Mouse (Mus musculus) embryonic facial prominence, embryonic 14.5 days (tissue): Measurements from ENCODE around the gene Mdfic. TPM values are rescaled to one million over a fixed set of nuclear protein-coding genes. Genes with fewer than 3 reads are reported as not detected.
A peak's percentile ranks its signal among the peaks of the same experiment; 100 is the strongest.

Experiments used
- ATAC-seq: fragments of 200-750 bp; cut with Nextera tagmentation; 2 replicates; pipeline ENCODE4 v1.8.0; 2017; ENCODE audit warnings: low read depth, moderate number of reproducible peaks, moderate TSS enrichment
- DNase-seq: peaks from one replicate; pipeline ENCODE4 v3.0.0-alpha.2; 2015; ENCODE audit warnings: low spot score
- H3K27ac ChIP-seq: fragments of 300-500 bp; sonication (generic); replicated peaks from 2 replicates; pipeline ENCODE4 v1.5.1; 2014; ENCODE audit warnings: low read depth, mild to moderate bottlenecking, low read length, moderate library complexity
- H3K27me3 ChIP-seq: fragments of 300-500 bp; sonication (generic); replicated peaks from 2 replicates; pipeline ENCODE4 v1.6.1; 2014; ENCODE audit warnings: low read length; ENCODE audit not compliant: control insufficient read depth, insufficient read depth
- H3K36me3 ChIP-seq: fragments of 300-500 bp; sonication (generic); 2 replicates; pipeline ENCODE4 v1.6.1; 2014; ENCODE audit warnings: low read length, mixed read lengths; ENCODE audit not compliant: control insufficient read depth, insufficient read depth
- H3K4me1 ChIP-seq: fragments of 300-500 bp; sonication (generic); 2 replicates; pipeline ENCODE4 v1.6.1; 2014; ENCODE audit warnings: antibody characterized with exemption, low read length; ENCODE audit not compliant: control insufficient read depth, insufficient read depth
- H3K4me2 ChIP-seq: fragments of 300-500 bp; sonication (generic); 2 replicates; pipeline ENCODE4 v1.6.1; 2014; ENCODE audit warnings: low read depth, mild to moderate bottlenecking, low read length, moderate library complexity, mixed read lengths
- H3K4me3 ChIP-seq: fragments of 300-500 bp; sonication (generic); 2 replicates; pipeline ENCODE4 v1.5.1; 2014; ENCODE audit warnings: low read depth, mild to moderate bottlenecking, low read length
- H3K9ac ChIP-seq: fragments of 300-500 bp; sonication (generic); 2 replicates; pipeline ENCODE4 v1.6.1; 2014; ENCODE audit warnings: low read depth, mild to moderate bottlenecking, low read length, moderate library complexity, mixed read lengths
- H3K9me3 ChIP-seq: fragments of 300-500 bp; sonication (generic); 2 replicates; pipeline ENCODE4 v1.6.1; 2016; ENCODE audit warnings: low read length; ENCODE audit not compliant: control insufficient read depth
- WGBS: fragments of 180-500 bp; shearing (Covaris S2); extraction: QIAGEN DNeasy Blood & Tissue Kit; methylation state at CpG from one replicate; pipeline ENCODE4 v1.1.7; 2014; 5-methylcytosine and 5-hydroxymethylcytosine counted together
- polyA plus RNA-seq: library from polyadenylated mRNA; unstranded; fragments of >200 nt; fragmentation: Nextera tagmentation; extraction: Ambion mirVana; gene quantifications from 2 replicates; pipeline ENCODE4 v1.2.1, GENCODE M21; 2014

Gene Mdfic
- polyA plus RNA-seq, 1 experiment from 2014 or later: 11.1 TPM

DNA sequence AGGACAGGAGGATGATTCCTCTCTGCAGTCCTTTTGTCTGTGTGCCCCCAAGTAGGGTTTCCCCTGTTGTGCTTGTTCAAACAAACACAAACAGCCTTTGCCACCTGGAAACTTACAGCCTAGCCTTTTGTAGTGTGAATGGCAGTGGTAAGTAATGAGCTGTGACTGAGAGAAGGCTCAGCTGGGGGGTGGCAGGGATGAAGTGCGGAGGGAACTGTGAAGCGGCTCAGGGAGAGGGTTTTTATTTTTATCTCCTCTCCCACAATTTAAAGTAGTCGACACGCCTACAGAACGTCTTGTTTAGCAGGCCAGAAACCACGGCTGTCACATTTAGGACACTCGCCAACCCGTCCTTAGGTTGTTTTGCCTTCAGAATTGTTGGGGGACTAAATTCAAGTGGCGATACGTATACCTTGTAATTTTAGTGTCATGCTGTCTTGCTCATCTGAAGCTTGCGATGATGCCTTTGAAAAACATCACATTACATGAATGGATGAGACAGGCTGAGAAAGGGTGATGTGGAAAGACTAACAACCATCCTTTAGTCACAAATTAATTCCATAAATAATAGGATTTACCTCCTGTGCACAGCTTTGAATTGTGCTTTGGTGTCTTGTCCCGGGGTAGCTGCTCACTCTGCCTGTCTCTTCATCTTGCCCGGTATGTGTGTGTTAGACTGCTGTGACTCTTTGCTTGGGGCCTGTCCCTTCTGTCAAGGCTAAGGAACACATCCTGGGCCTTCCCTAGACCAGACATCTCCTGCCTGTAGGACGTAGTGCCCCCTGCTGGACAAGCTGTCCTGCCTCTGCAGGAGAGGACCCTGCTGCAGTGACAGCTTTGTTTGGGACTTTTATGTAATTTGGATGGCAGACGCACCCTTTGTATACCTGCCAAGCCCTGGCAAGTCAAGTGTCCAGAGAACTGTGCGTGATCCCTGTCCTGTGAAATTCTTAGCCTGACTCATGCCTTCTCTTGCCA is 69.4 kb downstream of the Mdfic start:
- peak; percentile 71 for ATAC-seq
- Histone ChIP-seq H3K4me2 (no peak overlapping the region), H3K9ac (no peak overlapping the region), H3K4me1 (peaks cover 13% of the 10 kb centered on the region; the same call in 1 of the 2 replicates), H3K36me3 (no peaks in the 10 kb centered on the region), H3K9me3 (no peaks in the 10 kb centered on the region), H3K27me3 (no peaks in the 10 kb centered on the region), H3K4me3 (no peak overlapping the region), H3K27ac (no peak overlapping the region)
- DNase-seq: peak; percentile 56
- WGBS: 43% methylated on average over 16 of the region's 16 CpGs

- H3K4me3 ChIP-seq: no peak overlapping the region
- H3K9ac ChIP-seq: no peak overlapping the region
- no peak overlapping the region for H3K4me2 ChIP-seq
These were observed 72.5 kb downstream of the Mdfic start for GRCm38 (mm10) chr6:15792680-15793601.

DNA sequence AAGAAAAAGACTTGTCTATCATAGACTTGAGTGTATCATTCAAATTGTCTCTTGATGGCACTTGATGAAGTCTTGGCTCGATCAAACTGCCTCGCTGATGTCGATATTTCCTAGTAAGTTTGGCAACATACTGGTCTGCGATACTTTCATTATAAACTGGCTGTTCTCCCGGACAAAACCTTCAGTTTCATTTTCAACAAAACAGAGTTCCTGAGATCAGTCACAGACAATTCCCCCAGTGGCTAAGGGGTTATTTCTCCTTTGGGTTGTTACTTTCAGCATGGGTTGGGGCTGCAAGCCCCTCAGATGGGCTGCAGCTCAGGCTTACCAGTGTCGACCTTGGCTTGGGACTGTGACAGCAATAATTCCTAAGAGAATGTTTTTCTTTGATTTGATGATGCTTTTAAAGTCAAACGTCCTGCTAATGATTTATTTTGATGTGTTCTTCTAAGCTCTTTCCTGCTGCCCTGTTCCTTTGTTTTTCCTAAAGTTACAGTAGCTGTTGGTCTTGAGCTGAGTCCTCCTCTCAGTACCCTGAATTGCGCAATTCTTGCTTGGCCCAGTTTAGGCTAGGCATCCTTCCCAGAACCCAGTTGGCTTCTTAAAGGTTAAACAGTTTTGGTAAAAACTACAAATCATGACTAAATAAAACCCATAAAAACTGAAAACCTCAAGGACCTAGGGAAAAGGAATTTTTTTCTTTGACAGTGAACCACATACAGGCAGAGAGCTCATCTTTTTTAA is 73.3 kb downstream of the Mdfic start:
- no peaks in the 10 kb centered on the region for H3K36me3 ChIP-seq
- 58% methylated on average over 8 of the region's 8 CpGs for WGBS
- no peak for ATAC-seq
- H3K27ac ChIP-seq: no peak overlapping the region
- no peak overlapping the region for H3K4me3 ChIP-seq
- H3K9ac ChIP-seq: no peak overlapping the region
- H3K4me2 ChIP-seq: no peak overlapping the region
- H3K9me3 ChIP-seq: no peaks in the 10 kb centered on the region
- no peaks in the 10 kb centered on the region for H3K27me3 ChIP-seq
- peaks cover 13% of the 10 kb centered on the region; the same call in 1 of the 2 replicates for H3K4me1 ChIP-seq
- peak; percentile 72 for DNase-seq

More at GRCm38 (mm10) chr6:15792680-15793601, 72.5 kb downstream of the Mdfic start:
- no peaks in the 10 kb centered on the region for H3K27me3 ChIP-seq
- H3K36me3 ChIP-seq: no peaks in the 10 kb centered on the region
- WGBS: 67% methylated on average over 12 of the region's 12 CpGs
- DNase-seq (peak; percentile 30), ATAC-seq (peak; percentile 62)
- H3K27ac ChIP-seq: no peak overlapping the region
- no peaks in the 10 kb centered on the region for H3K9me3 ChIP-seq
- peaks cover 13% of the 10 kb centered on the region; the same call in 1 of the 2 replicates for H3K4me1 ChIP-seq

GRCm38 (mm10) chr6:15794801-15795200 is 74.3 kb downstream of the Mdfic start:
- DNase-seq: no peak
- H3K9me3 ChIP-seq: no peaks in the 10 kb centered on the region
- 81% methylated on average over 3 of the region's 3 CpGs for WGBS

GRCm38 (mm10) chr6:15807382-15807781 is 86.9 kb downstream of the Mdfic start:
- H3K27me3 ChIP-seq: no peaks in the 10 kb centered on the region
- ATAC-seq (no peak), DNase-seq (no peak)
- no peak overlapping the region for H3K4me3 ChIP-seq
- H3K4me2 ChIP-seq: no peak overlapping the region
- no peaks in the 10 kb centered on the region for H3K9me3 ChIP-seq
- no peak overlapping the region for H3K27ac ChIP-seq
- no peaks in the 10 kb centered on the region for H3K36me3 ChIP-seq
- no peak overlapping the region for H3K9ac ChIP-seq
- no peaks in the 10 kb centered on the region for H3K4me1 ChIP-seq
- 93% methylated on average over 5 of the region's 5 CpGs for WGBS

More at GRCm38 (mm10) chr6:15794801-15795200, 74.3 kb downstream of the Mdfic start:
- Histone ChIP-seq H3K27ac (no peak overlapping the region), H3K4me2 (no peak overlapping the region), H3K36me3 (0 out of 2 replicates have a peak, but pooled peaks cover 6% of the 10 kb centered on the region), H3K9ac (no peak overlapping the region), H3K4me3 (no peak overlapping the region), H3K27me3 (no peaks in the 10 kb centered on the region), H3K4me1 (peaks cover 13% of the 10 kb centered on the region; the same call in 1 of the 2 replicates)
- ATAC-seq: no peak

DNA sequence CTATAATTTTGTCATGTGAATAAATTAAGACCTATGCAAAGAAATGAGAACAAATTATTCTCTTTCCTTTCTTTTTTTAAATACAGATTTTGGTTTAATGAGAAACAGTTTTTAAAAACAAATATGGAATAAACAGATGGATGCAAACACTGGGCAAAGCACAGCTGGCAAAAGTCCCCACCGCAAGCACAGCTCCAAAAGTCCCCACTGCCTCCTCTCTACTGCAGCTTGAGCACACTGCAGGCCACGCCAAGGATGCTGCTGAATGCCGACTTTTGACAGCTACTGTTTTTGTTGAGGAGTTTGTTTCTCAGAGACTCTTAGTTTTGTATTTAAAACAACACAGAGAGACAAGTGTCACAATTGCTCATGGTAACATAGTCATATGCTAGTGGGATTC is 104.8 kb downstream of the Mdfic start:
- no peak overlapping the region for H3K4me3 ChIP-seq
- no peaks in the 10 kb centered on the region for H3K4me1 ChIP-seq
- DNase-seq (no peak), ATAC-seq (no peak)
- no peak overlapping the region for H3K4me2 ChIP-seq
- H3K9ac ChIP-seq: no peak overlapping the region
- no peaks in the 10 kb centered on the region for H3K36me3 ChIP-seq
- no peaks in the 10 kb centered on the region for H3K27me3 ChIP-seq
- 64% methylated on average over 3 of the region's 3 CpGs for WGBS
- no peak overlapping the region for H3K27ac ChIP-seq
- no peaks in the 10 kb centered on the region for H3K9me3 ChIP-seq

DNA sequence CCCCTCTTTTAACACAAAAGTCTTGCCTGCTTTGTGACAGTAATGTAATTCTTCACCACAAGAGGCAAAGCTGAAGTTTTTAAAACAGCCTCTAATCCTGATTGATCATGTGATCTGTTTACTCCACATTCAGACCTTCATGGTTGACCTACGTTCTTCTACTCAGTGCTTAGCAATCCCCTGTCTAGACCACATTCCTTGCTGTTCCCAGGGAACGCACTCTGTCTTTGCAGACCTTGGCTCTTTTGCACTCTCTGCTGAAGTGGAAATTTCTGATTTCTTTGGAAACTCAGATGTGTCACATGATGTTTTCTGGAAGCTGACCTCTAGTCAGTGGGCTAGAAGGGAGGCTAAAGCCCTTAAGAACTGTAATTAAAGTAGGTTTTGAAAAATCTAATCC is 109.4 kb downstream of the Mdfic start:
- no peak overlapping the region for H3K27ac ChIP-seq
- WGBS: 42% methylated on average over 2 of the region's 2 CpGs
- no peaks in the 10 kb centered on the region for H3K27me3 ChIP-seq

DNA sequence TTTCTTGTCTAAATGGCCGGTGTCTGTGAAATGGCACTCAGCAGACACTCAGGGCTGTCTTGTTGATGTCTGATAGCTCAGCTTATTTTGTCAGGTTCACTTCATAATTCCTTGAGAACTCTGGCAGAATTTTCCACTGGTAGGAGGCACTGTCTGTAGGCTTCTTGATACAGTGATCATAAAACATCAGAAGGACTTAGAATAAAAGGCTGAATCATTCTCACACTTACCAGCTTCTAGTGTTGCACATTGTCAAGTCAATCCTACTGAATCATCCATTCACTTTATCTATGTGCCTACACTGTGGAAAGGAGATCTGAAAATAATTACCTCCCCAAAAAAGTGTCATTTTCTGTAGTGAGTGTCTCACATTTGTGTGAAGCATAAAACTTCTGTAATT is 110.2 kb downstream of the Mdfic start:
- Histone ChIP-seq H3K4me3 (no peak overlapping the region), H3K27ac (no peak overlapping the region), H3K4me2 (no peak overlapping the region), H3K9me3 (no peaks in the 10 kb centered on the region), H3K27me3 (no peaks in the 10 kb centered on the region), H3K36me3 (no peaks in the 10 kb centered on the region), H3K9ac (no peak overlapping the region), H3K4me1 (no peaks in the 10 kb centered on the region)
- WGBS: 91% methylated on average over 1 of the region's 1 CpGs
- DNase-seq: no peak
- no peak for ATAC-seq

More for the DNA sequence above, 109.4 kb downstream of the Mdfic start:
- no peaks in the 10 kb centered on the region for H3K9me3 ChIP-seq
- ATAC-seq (no peak; the same call in 1 of the 2 replicates), DNase-seq (peak; percentile 7)
- no peak overlapping the region for H3K4me2 ChIP-seq
- no peaks in the 10 kb centered on the region for H3K4me1 ChIP-seq
- H3K36me3 ChIP-seq: no peaks in the 10 kb centered on the region
- no peak overlapping the region for H3K4me3 ChIP-seq
- H3K9ac ChIP-seq: no peak overlapping the region
